ENCODE assay signal across 22 mouse cellular contexts in the genomic region with DNA sequence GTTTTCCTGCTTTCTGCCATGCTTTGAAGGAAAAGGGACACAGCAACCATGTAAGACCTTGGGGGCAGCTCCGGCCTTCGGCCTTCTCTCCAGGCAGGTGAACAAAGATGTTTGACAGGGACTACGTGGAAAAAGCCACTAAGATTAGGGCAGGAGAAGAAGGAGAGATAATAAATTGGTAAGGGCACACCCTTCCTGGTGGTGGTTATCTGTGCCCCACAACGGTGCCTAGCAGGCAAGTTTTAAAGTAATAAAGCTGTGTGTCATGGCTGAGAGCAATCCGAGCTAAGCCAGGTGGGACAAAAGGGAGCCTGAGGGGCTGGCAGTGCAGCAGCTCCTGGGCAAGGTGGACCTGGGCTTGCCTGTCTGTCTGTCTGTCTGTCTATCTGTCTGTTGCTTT. TPM values are rescaled to one million over a fixed set of nuclear protein-coding genes. Genes with fewer than 3 reads are reported as not detected.
DNase-seq lines count a peak whose midpoint lies in the region; ATAC-seq and TF ChIP-seq lines count a peak whose summit lies in the region.
"Had no signal": no experiment of that assay in that cellular context is flagged by ENCODE, and none has a peak within 500 bp of the region (broad histone marks: within the 10 kb centered on the region; RNA-seq: fewer than 3 reads in every experiment).

No protein-coding gene starts in this region.

- H3K9ac ChIP-seq in MEL (ENCODE audit: control insufficient read depth, low read depth, low read length, poor library complexity, severe bottlenecking) = peak overlapping the region; percentile 43
- H3K9ac ChIP-seq in liver, embryonic 11.5 days (ENCODE audit: low read depth, low read length) = no peak overlapping the region
- no peak overlapping the region for H3K9ac ChIP-seq in liver, postnatal 0 days (replicated peaks)
- H3K9ac ChIP-seq in midbrain, embryonic 15.5 days = no peak overlapping the region
- H3K9ac ChIP-seq: forebrain, embryonic 13.5 days; kidney, embryonic 15.5 days; lung, embryonic 15.5 days had no signal

- ATAC-seq in liver, embryonic 11.5 days (replicated peaks; ENCODE audit: low FRiP score) = peak; percentile 91
- peak; percentile 81 for ATAC-seq in liver, postnatal 0 days
- no peak for ATAC-seq in midbrain, embryonic 15.5 days (replicated peaks)
- ATAC-seq: activated CD4-positive, CD25-positive, alpha-beta regulatory T cell, adult 4 months; forebrain, embryonic 13.5 days; intestine, postnatal 0 days had no signal

- peak; percentile 92 to 93 for TF ChIP-seq EP300 in MEL (IDR thresholded peaks at IDR 0.05; ENCODE audit: low read depth in 1 of 2, low read length in 2 of 2)
- peak; percentile 34; the same call in 1 of the 2 replicates for TF ChIP-seq EP300 in liver, postnatal 0 days (IDR thresholded peaks at IDR 0.05; ENCODE audit: low read depth)

- H3K27ac ChIP-seq in MEL (ENCODE audit: control insufficient read depth, low read depth, low read length) = peak overlapping the region; percentile 58
- no peak overlapping the region for H3K27ac ChIP-seq in liver, embryonic 11.5 days (ENCODE audit: low read depth, low read length)
- no peak overlapping the region for H3K27ac ChIP-seq in liver, postnatal 0 days (ENCODE audit: low read depth)
- no peak overlapping the region for H3K27ac ChIP-seq in forebrain, embryonic 10.5 days
- H3K27ac ChIP-seq in midbrain, embryonic 15.5 days = no peak overlapping the region
- H3K27ac ChIP-seq: embryonic facial prominence, embryonic 10.5 days; forebrain, embryonic 13.5 days; kidney, embryonic 15.5 days; lung, embryonic 15.5 days had no signal

- no peak for TF ChIP-seq CTCF in MEL (IDR thresholded peaks at IDR 0.05 in 2 of 3, conservative IDR thresholded peaks at IDR 0.05 in 1 of 3; ENCODE audit: control insufficient read depth in 1 of 3, insufficient read depth in 1 of 3, low read depth in 2 of 3, low read length in 3 of 3, poor library complexity in 1 of 3, severe bottlenecking in 1 of 3)
- TF ChIP-seq CTCF in liver, postnatal 0 days (IDR thresholded peaks at IDR 0.05; ENCODE audit: low read depth) = no peak

- no peak for TF ChIP-seq RAD21 in MEL (IDR thresholded peaks at IDR 0.05; ENCODE audit: low read depth, low read length)

- H3K4me1 ChIP-seq in MEL (ENCODE audit: control insufficient read depth in 1 of 2, insufficient read depth in 2 of 2, low read length in 2 of 2) = peaks cover 10 to 20% of the 10 kb centered on the region in 2 experiments
- peaks cover 11% of the 10 kb centered on the region for H3K4me1 ChIP-seq in liver, embryonic 11.5 days (replicated peaks; ENCODE audit: control insufficient read depth, insufficient read depth, low read length)
- no peaks in the 10 kb centered on the region for H3K4me1 ChIP-seq in liver, postnatal 0 days (ENCODE audit: insufficient read depth)
- no peaks in the 10 kb centered on the region for H3K4me1 ChIP-seq in forebrain, embryonic 10.5 days
- no peaks in the 10 kb centered on the region for H3K4me1 ChIP-seq in midbrain, embryonic 15.5 days
- H3K4me1 ChIP-seq: embryonic facial prominence, embryonic 10.5 days; forebrain, embryonic 13.5 days; kidney, embryonic 15.5 days; lung, embryonic 15.5 days had no signal

- H3K4me3 ChIP-seq in MEL (ENCODE audit: control insufficient read depth in 1 of 2, insufficient read depth in 1 of 2, low read depth in 2 of 2, low read length in 2 of 2) = peak overlapping the region in 1 of 2 experiments; percentile 15; a peak in 1 of 4 replicates
- H3K4me3 ChIP-seq in liver, embryonic 11.5 days (ENCODE audit: low read depth, low read length) = no peak overlapping the region
- no peak overlapping the region for H3K4me3 ChIP-seq in liver, postnatal 0 days (ENCODE audit: low read depth, low read length)
- no peak overlapping the region for H3K4me3 ChIP-seq in forebrain, embryonic 10.5 days
- H3K4me3 ChIP-seq in midbrain, embryonic 15.5 days = no peak overlapping the region
- H3K4me3 ChIP-seq: embryonic facial prominence, embryonic 10.5 days; forebrain, embryonic 13.5 days; kidney, embryonic 15.5 days; lung, embryonic 15.5 days had no signal

- peak; percentile 71 for DNase-seq in MEL (ENCODE audit: low read depth, low spot score)
- peak; percentile 59 for DNase-seq in c-Kit-positive CD71-positive TER-119-positive erythroid progenitor cells, embryonic 14.5 days (ENCODE audit: low spot score)
- DNase-seq in liver, embryonic 11.5 days (ENCODE audit: low spot score) = no peak
- DNase-seq in liver, postnatal 0 days = no peak
- DNase-seq in kidney, adult 9 months = no peak
- DNase-seq in forebrain, embryonic 10.5 days (ENCODE audit: extremely low spot score, low spot score) = no peak
- no peak for DNase-seq in urinary bladder, postnatal 4 days (ENCODE audit: low spot score in 2 of 2)
- DNase-seq: adrenal gland, postnatal 10 days; cerebellum, adult 11 months; kidney, postnatal 36 days; layer of hippocampus, adult 9-11 months; lung, postnatal 4 days; thymus, postnatal 36 days had no signal

- H3K27me3 ChIP-seq in MEL (ENCODE audit: control insufficient read depth in 1 of 2, insufficient read depth in 2 of 2, low read length in 2 of 2) = no peaks in the 10 kb centered on the region
- no peaks in the 10 kb centered on the region for H3K27me3 ChIP-seq in liver, embryonic 11.5 days (replicated peaks; ENCODE audit: control insufficient read depth, insufficient read depth, low read length)
- no peaks in the 10 kb centered on the region for H3K27me3 ChIP-seq in liver, postnatal 0 days (ENCODE audit: insufficient read depth, low read length)
- no peaks in the 10 kb centered on the region for H3K27me3 ChIP-seq in forebrain, embryonic 10.5 days (ENCODE audit: poor library complexity, severe bottlenecking)
- H3K27me3 ChIP-seq in midbrain, embryonic 15.5 days (replicated peaks) = no peaks in the 10 kb centered on the region
- H3K27me3 ChIP-seq: forebrain, embryonic 13.5 days; kidney, embryonic 15.5 days; lung, embryonic 15.5 days had no signal

- peak overlapping the region; percentile 38 for H3K4me2 ChIP-seq in liver, embryonic 11.5 days
- peak overlapping the region; percentile 14 for H3K4me2 ChIP-seq in liver, postnatal 0 days (ENCODE audit: low read depth, low read length)
- no peak overlapping the region for H3K4me2 ChIP-seq in midbrain, embryonic 15.5 days
- H3K4me2 ChIP-seq: forebrain, embryonic 13.5 days; heart, embryonic 11.5 days; kidney, embryonic 15.5 days; lung, embryonic 15.5 days; midbrain, embryonic 11.5 days had no signal

- 0 out of 2 replicates have a peak, but pooled peaks cover 2% of the 10 kb centered on the region for H3K79me2 ChIP-seq in MEL (ENCODE audit: control insufficient read depth, insufficient read depth, low read length, poor library complexity)

- H3K36me3 ChIP-seq in MEL (ENCODE audit: control insufficient read depth in 1 of 2, insufficient read depth in 2 of 2, low read length in 2 of 2) = peaks cover 2 to 23% of the 10 kb centered on the region in 2 experiments; a peak in 3 of 4 replicates
- H3K36me3 ChIP-seq in liver, embryonic 11.5 days (ENCODE audit: control insufficient read depth, insufficient read depth, low read length) = no peaks in the 10 kb centered on the region; the same call in 1 of the 2 replicates
- H3K36me3 ChIP-seq in liver, postnatal 0 days (replicated peaks; ENCODE audit: insufficient read depth, low read length) = peaks cover 18% of the 10 kb centered on the region
- peaks cover 32% of the 10 kb centered on the region for H3K36me3 ChIP-seq in forebrain, embryonic 10.5 days (replicated peaks)
- H3K36me3 ChIP-seq in midbrain, embryonic 15.5 days (replicated peaks) = 0 out of 2 replicates have a peak, but pooled peaks cover 3% of the 10 kb centered on the region

- no peak for TF ChIP-seq POLR2A in MEL (IDR thresholded peaks at IDR 0.05; ENCODE audit: control insufficient read depth in 1 of 2, insufficient read depth in 1 of 2, low read depth in 1 of 2, low read length in 2 of 2, poor library complexity in 1 of 2)

- 45% methylated on average over 5 of the region's 5 CpGs for WGBS in liver, embryonic 11.5 days
- 58% methylated on average over 5 of the region's 5 CpGs for WGBS in liver, postnatal 0 days (ENCODE audit: insufficient replicate concordance)
- WGBS in forebrain, embryonic 10.5 days = 91% methylated on average over 5 of the region's 5 CpGs
- 84% methylated on average over 5 of the region's 5 CpGs for WGBS in midbrain, embryonic 15.5 days

- no peaks in the 10 kb centered on the region for H3K9me3 ChIP-seq in MEL (replicated peaks; ENCODE audit: insufficient read depth, low read length)
- no peaks in the 10 kb centered on the region for H3K9me3 ChIP-seq in liver, embryonic 11.5 days (ENCODE audit: control insufficient read depth, low read length)
- H3K9me3 ChIP-seq in liver, postnatal 0 days (ENCODE audit: low read length) = no peaks in the 10 kb centered on the region
- no peaks in the 10 kb centered on the region for H3K9me3 ChIP-seq in forebrain, embryonic 10.5 days
- no peaks in the 10 kb centered on the region for H3K9me3 ChIP-seq in midbrain, embryonic 15.5 days
- H3K9me3 ChIP-seq: embryonic facial prominence, embryonic 10.5 days; forebrain, embryonic 13.5 days; kidney, embryonic 15.5 days; lung, embryonic 15.5 days had no signal

TF ChIP-seq in MEL, 35 proteins besides CTCF, POLR2A, EP300 and RAD21 (continues in another document):
- no peak for TF ChIP-seq JUND (IDR thresholded peaks at IDR 0.05; ENCODE audit: low read depth, low read length)
- peak; percentile 59 for TF ChIP-seq SIN3A (IDR thresholded peaks at IDR 0.05; ENCODE audit: low read length)
- peak; percentile 82 for TF ChIP-seq RCOR1 (IDR thresholded peaks at IDR 0.05; ENCODE audit: low read depth, low read length)
- 0 out of 2 replicates have a peak, but pooled peaks have one; percentile 13 for TF ChIP-seq HCFC1 (IDR thresholded peaks at IDR 0.05; ENCODE audit: low read depth, low read length)
- no peak for TF ChIP-seq ZKSCAN1 (IDR thresholded peaks at IDR 0.05; ENCODE audit: low read depth, low read length)
- TF ChIP-seq GATA1 (IDR thresholded peaks at IDR 0.05; ENCODE audit: low read depth, low read length) = peak; percentile 94
- TF ChIP-seq SMC3 (IDR thresholded peaks at IDR 0.05; ENCODE audit: low read depth, low read length) = no peak
- peak; percentile 70 for TF ChIP-seq TAL1 (IDR thresholded peaks at IDR 0.05; ENCODE audit: low read length)
- no peak for TF ChIP-seq ELF1 (IDR thresholded peaks at IDR 0.05; ENCODE audit: low read depth, low read length)
- peak; percentile 80 for TF ChIP-seq ETS1 (IDR thresholded peaks at IDR 0.05; ENCODE audit: low read depth, low read length)
- TF ChIP-seq POLR2AphosphoS5 (IDR thresholded peaks at IDR 0.05; ENCODE audit: borderline replicate concordance, low read depth, low read length) = no peak

RNA-seq across cellular contexts. Expression of a gene that starts 31.8 kb away (rescaled TPM):
- 58.0 and 60.7 TPM in 2 replicates for total RNA-seq in MEL (2012; rRNA removed)
- 100 to 1,000 TPM in 1 of 2 experiments, 10 to 100 TPM in 1; 51.8 to 546 TPM for polyA plus RNA-seq in MEL (2012; ENCODE audit: insufficient read depth in 1 of 2, insufficient read length in 2 of 2, low read depth in 1 of 2, low replicate concordance in 2 of 2, missing spikeins in 1 of 2)
- polyA plus RNA-seq in liver, embryonic 11.5 days (2014; fragmentation: Nextera tagmentation; extraction: Ambion mirVana) = 75.1 and 78.7 TPM in 2 replicates
- polyA plus RNA-seq in liver, postnatal 0 days (2015; fragmentation: Nextera tagmentation; extraction: Ambion mirVana) = 31.3 and 31.7 TPM in 2 replicates
- polyA plus RNA-seq in forebrain, embryonic 10.5 days (2016; fragmentation: Nextera tagmentation; extraction: Ambion mirVana) = 54.2 and 58.6 TPM in 2 replicates
- polyA plus RNA-seq in midbrain, embryonic 15.5 days (2015; fragmentation: Nextera tagmentation; extraction: Ambion mirVana) = 70.2 and 74.0 TPM in 2 replicates

Comparison
In these comparisons a context has a peak if more than half of its experiments do, and no peak if none do; other contexts are left out.
1. DNase-seq: peak in MEL (single experiment) and c-Kit-positive CD71-positive TER-119-positive erythroid progenitor cells, embryonic 14.5 days (single experiment); none in liver, embryonic 11.5 days (single experiment), liver, postnatal 0 days (single experiment), kidney, adult 9 months (single experiment), forebrain, embryonic 10.5 days (single experiment) and urinary bladder, postnatal 4 days (0 of 2).